Mouse (Mus musculus) macrophage (primary cell): Measurements from ENCODE around the gene Lcn4. TPM values are rescaled to one million over a fixed set of nuclear protein-coding genes. Genes with fewer than 3 reads are reported as not detected.

Experiments used
- H3K27ac ChIP-seq: fragments of 350-480 bp; formaldehyde crosslinking; 2 replicates; pipeline ENCODE4 v1.9.0; 2021
- H3K36me3 ChIP-seq: fragments of 350-480 bp; formaldehyde crosslinking; 2 replicates; pipeline ENCODE4 v1.9.0; 2021; ENCODE audit errors: inconsistent target
- H3K4me3 ChIP-seq: fragments of 350-480 bp; formaldehyde crosslinking; 2 replicates; pipeline ENCODE4 v1.9.0; 2021; ENCODE audit errors: inconsistent target
- H3K79me2 ChIP-seq: fragments of 350-480 bp; formaldehyde crosslinking; 2 replicates; pipeline ENCODE4 v1.9.0; 2021; ENCODE audit errors: inconsistent target
- WGBS: methylation state at CpG from one replicate; pipeline ENCODE4 v1.1.7; 2026; ENCODE audit warnings: inconsistent platforms; ENCODE audit not compliant: missing documents; 5-methylcytosine and 5-hydroxymethylcytosine counted together
- polyA plus RNA-seq: library from polyadenylated mRNA; stranded (reverse); fragments of 250-400 nt; gene quantifications from 3 replicates; pipeline ENCODE4 v1.2.4, GENCODE M21; 2018; ENCODE audit warnings: inconsistent platforms

The Lcn4 gene
- polyA plus RNA-seq, 1 experiment from 2014 or later = not detected

DNA sequence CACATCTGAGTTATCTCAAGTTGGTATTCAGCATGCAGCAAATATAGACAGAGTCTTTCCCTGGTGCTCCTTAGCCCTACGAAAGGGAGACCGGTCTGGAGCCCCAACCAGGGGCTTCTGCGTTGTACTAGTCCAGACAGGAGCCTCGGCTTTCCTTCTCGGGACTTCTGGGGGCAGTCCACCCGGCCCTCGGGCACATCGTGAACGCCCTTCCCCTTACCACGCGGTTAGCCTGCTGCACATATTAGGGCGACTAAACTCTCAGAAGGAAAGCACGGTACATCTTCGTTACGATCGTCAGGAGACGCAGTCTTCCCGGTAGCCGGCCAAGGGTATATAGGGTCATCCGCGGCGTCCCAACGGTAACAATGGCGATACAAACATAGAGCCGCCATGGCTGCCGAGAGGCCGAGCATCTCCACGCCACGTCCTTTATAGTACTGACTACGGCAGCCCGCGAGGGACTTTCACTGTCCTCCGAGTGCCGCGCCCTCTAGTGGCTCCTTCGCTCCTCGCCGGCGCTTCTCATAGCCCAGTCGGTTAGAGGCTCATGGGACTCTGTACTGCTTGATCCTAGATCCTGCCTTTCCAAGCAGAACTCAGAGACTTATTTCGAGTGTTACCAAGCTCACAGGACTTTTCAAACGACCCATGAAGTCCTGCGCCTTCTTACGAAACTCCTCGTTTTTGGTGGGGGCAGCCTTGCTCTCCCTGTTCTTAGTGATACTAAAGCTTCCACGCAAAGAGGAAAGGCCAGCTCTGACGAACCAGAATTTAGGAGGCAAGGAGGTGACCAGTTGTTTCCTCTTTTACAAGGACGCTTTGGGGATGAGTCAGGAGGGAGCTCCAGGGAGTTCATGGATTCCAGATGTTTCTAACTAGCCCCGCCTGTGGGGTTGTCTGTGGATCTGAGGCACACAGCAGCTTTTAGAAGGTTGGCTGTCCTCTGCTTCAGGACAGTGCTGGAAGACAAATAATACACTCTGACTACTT is 30.9 kb downstream of the Lcn4 start:
- WGBS = 3% methylated on average over 48 of the region's 49 CpGs

DNA sequence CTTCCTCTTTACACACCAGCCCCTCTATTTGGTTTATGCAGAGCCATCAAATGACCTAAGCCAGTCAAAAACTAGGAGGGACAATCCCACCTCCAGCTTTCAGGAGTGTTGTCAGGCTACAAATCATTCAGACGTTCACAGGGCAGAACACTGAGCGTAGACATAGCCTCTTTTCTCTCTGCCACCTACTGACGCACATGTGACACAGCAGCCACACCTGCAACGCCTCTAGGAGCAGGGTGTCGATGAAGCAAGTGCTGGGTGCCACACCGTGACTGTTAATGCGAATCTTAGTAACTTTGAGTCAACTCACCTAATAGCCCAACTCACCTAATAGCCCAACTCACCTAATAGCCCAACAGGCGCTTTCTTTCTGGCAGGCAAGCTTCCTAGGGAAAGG is 32.0 kb downstream of the Lcn4 start:
- peak overlapping the region; percentile 99 for H3K4me3 ChIP-seq
- peaks cover 28% of the 10 kb centered on the region for H3K79me2 ChIP-seq
- 4% methylated on average over 8 of the region's 8 CpGs for WGBS
- peak overlapping the region; percentile 84 for H3K27ac ChIP-seq
- peaks cover 31% of the 10 kb centered on the region for H3K36me3 ChIP-seq

More for the DNA sequence above, 30.9 kb downstream of the Lcn4 start:
- Histone ChIP-seq H3K79me2 (peaks cover 28% of the 10 kb centered on the region), H3K4me3 (peak overlapping the region; percentile 99), H3K27ac (peak overlapping the region; percentile 84), H3K36me3 (peaks cover 26% of the 10 kb centered on the region)

DNA sequence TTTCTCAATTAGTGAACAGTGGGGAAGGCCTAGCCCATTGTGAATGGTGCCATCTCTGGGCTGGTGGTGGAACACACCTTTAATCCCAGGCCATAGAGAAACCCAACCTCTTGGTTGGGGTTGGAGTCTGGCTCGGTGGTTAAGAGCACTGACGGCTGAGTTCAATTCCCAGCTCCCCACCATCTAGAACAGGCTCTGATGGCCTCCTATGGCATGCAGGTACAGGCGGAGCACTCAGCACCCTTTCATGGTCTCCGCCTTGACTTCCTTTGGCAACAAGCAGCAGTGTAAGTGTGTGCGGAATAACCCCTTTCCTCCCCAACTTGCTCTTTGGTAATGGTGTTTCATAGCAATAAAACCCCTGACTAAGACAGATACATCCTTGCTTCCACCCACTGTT is 32.5 kb downstream of the Lcn4 start:
- Histone ChIP-seq H3K4me3 (peak overlapping the region; percentile 99; the same call in 1 of the 2 replicates), H3K79me2 (peaks cover 28% of the 10 kb centered on the region), H3K27ac (no peak overlapping the region), H3K36me3 (peaks cover 31% of the 10 kb centered on the region)
- 55% methylated on average over 5 of the region's 5 CpGs for WGBS

DNA sequence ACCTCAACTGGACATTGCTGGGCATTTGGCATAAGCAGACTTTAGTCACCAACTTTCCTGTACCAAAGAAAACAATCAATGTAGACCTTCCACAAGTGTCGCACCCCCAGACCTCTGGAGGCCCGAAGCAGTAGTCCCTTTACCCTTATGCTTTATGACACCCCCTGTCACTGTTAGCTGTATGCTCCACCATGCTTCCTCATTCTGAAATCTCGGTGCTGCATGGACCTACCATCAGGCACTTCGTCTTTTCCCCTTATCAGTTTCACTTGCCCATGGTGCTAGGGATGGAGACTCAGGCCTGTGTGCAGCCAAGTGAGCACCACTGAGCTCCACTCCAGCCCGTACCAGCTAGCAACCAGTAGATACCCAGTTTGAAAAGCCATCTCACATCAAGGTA is 33.0 kb downstream of the Lcn4 start:
- 37% methylated on average over 5 of the region's 5 CpGs for WGBS
- Histone ChIP-seq H3K79me2 (peaks cover 28% of the 10 kb centered on the region), H3K27ac (no peak overlapping the region), H3K4me3 (no peak overlapping the region), H3K36me3 (peaks cover 31% of the 10 kb centered on the region)

DNA sequence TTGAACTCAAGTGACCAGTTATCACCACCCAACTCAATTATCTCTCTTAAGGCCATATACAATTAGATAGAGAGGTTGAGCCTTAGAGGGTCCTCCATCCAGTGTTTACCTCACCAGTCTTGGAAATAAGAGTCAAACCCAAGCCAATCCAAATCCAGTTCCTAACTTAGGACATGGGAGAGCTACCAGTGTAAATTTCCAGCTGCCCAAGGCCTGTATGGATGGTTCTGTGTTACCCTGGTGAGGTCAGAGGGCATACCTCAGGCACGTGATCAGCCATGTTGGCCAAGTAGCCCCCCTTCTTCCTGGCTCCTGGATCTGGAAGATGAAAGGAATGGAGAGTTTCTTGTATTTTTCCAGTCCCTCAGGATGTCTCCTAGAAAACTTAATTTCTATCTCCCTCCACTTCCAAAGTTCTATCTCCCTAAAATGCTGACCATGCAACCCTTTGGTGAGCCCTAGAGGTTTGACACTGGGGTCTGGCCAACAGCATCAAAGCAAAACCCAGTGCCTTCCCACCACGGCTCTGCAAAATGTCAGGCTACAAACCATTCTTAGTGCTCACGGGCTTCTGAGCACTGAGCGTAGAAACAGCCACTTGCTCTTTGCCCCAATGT is 33.7 kb downstream of the Lcn4 start:
- H3K4me3 ChIP-seq = no peak overlapping the region

DNA sequence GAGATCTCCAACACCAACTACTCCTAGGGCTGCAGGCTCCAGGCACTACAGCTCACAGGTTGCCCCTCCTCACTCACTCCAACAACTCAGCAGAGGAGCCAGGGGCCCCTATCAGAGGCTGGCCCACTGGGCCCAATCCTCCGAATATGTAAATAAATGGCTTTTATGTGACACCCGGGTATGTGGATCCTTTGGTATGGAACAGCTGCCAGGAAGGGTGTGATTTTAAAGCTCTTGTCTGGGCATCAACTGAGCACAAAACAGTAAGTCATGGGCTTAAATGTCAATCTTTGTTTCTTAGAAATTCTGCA is 34.8 kb downstream of the Lcn4 start:
- Histone ChIP-seq H3K36me3 (peaks cover 31% of the 10 kb centered on the region), H3K4me3 (no peak overlapping the region), H3K27ac (no peak overlapping the region), H3K79me2 (peaks cover 28% of the 10 kb centered on the region)
- 78% methylated on average over 2 of the region's 2 CpGs for WGBS

More for the DNA sequence above, 33.7 kb downstream of the Lcn4 start:
- WGBS = 89% methylated on average over 4 of the region's 4 CpGs
- Histone ChIP-seq H3K27ac (no peak overlapping the region), H3K79me2 (peaks cover 28% of the 10 kb centered on the region), H3K36me3 (peaks cover 31% of the 10 kb centered on the region)

DNA sequence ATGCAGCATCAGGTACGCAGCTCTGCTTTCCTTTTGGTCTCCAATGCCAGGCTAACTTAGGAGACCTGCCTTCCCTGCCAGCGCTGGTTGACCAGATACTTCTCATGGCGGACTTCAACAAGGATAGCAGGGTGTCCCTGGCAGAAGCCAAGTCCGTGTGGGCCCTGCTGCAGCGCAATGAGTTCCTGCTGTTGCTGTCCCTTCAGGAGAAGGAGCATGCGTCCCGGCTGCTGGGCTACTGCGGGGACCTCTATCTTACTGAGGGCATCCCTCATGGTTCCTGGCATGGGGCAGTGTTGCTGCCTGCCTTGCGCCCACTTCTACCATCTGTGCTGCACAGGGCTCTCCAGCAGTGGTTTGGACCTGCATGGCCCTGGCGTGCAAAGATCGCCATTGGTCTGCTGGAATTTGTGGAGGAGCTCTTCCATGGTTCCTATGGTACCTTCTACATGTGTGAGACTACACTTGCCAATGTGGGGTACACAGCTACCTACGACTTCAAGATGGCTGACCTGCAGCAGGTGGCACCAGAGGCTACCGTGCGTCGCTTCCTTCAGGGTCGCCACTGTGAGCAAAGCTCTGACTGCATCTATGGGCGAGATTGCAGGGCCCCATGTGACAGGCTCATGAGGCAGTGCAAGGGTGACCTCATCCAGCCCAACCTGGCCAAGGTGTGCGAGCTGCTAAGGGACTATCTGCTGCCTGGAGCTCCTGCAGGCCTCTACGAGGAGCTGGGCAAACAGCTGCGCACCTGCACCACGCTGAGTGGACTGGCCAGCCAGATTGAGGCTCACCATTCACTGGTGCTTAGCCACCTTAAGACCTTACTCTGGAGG is 35.4 kb downstream of the Lcn4 start:
- WGBS = 87% methylated on average over 19 of the region's 21 CpGs
- no peak overlapping the region for H3K4me3 ChIP-seq
- H3K79me2 ChIP-seq = peaks cover 28% of the 10 kb centered on the region
- peaks cover 31% of the 10 kb centered on the region for H3K36me3 ChIP-seq
- no peak overlapping the region for H3K27ac ChIP-seq

DNA sequence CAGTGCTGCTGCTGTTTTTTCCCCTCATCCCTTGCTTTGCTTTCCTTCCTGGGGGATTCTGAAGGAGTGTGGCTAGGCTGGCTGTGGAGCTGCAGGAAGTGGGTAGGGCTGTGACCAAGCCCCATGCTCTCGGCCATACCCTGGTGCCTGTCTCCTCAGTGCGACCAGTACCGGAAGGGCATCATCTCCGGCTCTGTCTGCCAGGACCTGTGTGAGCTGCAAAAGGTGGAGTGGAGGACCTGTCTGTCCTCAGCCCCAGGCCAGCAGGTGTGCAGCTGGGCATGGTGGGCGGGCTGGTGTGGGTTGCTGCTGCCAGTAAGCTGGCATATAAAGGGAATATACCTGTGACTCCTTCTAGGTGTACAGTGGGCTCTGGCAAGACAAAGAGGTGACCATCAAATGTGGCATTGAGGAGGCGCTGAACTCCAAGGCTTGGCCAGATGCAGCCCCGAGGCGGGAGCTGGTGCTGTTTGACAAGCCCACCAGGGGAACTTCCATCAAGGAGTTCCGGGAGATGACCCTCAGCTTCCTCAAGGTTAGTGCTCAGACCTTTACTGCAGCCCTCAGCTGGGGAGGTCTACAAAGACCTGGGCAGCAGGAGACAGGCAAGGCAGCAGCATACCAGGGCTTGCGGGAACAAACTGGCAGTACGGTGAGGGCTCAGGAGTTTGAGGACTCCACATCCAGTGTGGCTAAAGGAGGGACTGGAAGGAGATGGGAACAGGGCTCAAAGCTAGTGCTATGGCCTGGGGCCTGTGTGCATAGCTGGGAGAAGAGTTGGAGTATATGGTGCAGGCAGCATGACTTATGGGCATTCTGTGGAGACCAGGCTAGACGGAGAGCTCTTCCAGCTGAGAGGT is 36.2 kb downstream of the Lcn4 start:
- Histone ChIP-seq H3K27ac (no peak overlapping the region), H3K79me2 (peaks cover 28% of the 10 kb centered on the region), H3K36me3 (peaks cover 31% of the 10 kb centered on the region), H3K4me3 (no peak overlapping the region)
- 57% methylated on average over 12 of the region's 12 CpGs for WGBS

DNA sequence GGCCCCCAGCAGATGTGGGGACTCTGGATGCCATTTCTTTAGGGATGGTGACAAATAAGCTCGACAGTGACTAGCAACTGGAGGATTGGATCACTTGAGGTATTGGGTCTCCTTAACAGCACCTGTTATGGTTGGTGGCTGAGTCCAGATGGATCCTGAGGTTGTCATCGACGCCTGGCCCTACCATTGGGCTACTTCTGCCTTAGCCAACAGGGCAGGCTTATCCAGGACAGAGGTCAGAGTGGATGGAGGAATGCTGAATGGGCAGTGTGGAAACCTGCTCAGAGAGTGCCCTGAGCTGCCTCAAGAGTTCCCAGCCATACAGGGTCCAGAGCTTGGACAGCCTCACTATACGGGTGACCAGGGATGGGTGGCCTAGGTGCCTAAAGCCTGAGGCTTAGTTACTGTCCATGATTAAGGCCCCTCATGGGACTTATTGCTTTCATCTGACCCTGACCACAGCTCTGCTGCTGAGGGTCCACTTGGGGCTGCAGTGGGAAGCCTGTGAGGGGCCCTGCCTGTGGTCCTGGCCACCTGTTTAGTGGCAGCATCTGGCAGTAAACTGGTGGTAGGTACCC is 37.0 kb downstream of the Lcn4 start:
- H3K36me3 ChIP-seq = peaks cover 31% of the 10 kb centered on the region
- 76% methylated on average over 4 of the region's 4 CpGs for WGBS

DNA sequence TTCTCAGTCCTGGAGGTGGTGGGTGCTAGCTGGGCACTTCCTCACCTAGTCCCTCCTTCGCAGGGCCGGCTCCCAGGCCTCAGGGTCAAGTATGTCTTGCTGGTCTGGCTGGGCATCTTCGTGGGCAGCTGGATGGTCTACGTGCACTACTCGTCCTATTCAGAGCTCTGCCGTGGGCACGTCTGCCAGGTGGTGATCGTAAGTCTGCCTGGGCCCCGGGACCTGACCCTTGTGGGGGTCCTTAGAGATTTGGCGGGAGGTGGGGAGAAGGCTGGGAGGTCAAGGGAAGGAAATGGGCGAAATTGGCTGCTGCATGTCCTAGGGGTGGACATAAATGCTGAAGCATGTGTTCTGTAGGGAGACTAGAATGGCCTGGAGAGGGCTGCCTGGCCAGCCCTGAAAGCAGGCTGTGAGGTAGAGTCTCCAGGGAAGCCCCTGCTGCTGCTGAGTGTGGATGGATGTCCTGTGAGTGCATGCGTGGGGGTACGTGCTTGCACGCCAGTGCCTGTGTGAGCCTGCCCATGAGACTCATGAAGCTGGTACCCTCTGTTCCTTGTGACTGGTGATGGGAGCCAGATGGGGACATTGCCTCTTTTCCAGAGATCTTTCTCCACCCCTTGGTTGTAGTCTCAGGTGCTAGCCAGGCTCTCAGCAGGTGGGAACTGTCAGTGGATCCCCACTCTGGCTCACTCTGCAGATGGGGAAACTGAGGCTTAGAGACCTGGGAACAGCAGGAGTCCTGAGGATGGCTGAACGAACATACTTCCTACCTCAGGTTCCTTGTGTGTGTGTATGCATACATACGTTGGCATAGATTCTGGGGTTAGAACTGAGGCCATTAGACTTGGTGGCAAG is 38.3 kb downstream of the Lcn4 start:
- Histone ChIP-seq H3K4me3 (no peak overlapping the region), H3K36me3 (peaks cover 31% of the 10 kb centered on the region), H3K27ac (no peak overlapping the region), H3K79me2 (peaks cover 7% of the 10 kb centered on the region; the same call in 1 of the 2 replicates)
- WGBS = 87% methylated on average over 16 of the region's 16 CpGs

More for the DNA sequence above, 37.0 kb downstream of the Lcn4 start:
- H3K27ac ChIP-seq = no peak overlapping the region
- peaks cover 20% of the 10 kb centered on the region for H3K79me2 ChIP-seq
- no peak overlapping the region for H3K4me3 ChIP-seq

DNA sequence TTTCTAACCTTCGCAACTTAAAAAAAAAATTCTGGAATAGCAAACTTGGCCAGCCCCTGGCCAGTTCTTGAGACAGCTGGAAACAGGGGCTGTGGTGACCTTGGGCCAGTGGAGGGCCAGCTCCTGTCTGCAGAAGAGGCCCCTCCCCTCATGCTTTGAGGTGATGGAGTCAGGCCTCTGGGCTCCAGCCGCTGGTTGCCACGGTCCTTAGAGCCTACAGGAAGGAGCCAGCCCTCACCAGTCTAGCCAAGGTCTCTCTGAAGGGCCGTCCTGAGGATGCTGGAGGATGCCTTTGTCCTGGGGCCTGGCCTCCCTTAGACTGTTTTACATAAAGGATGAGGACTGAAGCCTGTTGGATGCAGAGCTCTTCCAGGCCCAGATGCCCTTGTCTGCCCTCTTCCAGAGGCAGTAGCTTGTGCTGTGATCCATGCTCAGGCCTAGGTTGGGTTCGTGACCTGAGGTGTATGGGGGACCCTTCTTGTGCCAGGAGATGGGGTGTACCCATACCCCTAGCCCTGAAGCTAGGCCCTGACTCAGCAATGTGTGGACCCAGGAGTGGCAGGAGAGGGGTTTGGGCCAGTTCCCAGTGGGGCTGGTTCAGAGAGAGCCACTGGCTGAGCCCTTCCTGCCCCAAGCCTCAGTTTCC is 42.2 kb downstream of the Lcn4 start:
- H3K27ac ChIP-seq = no peak overlapping the region
- WGBS = 37% methylated on average over 5 of the region's 5 CpGs
- H3K79me2 ChIP-seq = no peaks in the 10 kb centered on the region
- H3K4me3 ChIP-seq = no peak overlapping the region
- H3K36me3 ChIP-seq = no peaks in the 10 kb centered on the region

DNA sequence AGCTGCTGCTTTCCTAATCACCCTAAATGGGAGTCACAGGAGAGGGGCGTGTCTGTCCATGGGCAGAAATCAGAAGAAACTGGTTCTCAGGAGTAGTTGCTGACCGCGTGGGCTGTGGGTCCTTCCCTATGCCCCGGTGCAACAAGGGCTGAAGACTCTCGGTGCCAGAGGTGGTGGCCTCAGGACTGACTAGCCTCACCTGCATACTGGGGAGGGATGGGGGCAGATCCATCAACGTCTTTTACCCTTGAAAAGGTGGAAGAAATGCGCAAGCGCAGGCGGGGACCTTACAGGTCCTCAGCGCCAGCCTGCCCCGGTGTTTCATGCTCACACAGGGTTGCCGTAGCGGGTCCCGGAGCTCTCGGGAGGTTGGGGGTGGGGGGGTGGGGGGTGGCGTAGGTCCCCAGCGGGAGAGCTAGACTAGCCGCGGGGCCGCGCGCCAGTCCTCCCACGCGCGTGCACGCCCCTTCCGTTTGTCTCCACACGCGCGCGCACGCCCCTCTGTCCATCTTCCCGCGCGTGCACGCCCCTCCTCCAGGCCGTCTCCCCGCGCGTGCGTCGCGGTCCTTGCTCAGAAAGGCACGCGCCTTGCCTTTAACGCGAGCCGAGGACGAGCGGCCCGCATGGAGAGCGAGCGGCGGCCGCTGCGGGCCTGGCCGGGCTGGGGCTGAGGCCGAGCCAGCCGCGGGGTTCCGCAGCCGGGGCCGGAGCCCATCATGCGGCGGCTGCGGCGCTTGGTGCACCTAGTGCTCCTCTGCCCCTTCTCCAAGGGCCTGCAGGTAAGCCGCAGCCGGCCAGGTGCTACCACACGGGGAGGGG is 43.0 kb downstream of the Lcn4 start, which contains the start of gene Fam69b:
Gene Fam69b (plus strand): TSS at position 537 of the 819 bp plus-strand sequence.
- Histone ChIP-seq H3K27ac (no peak within 1 kb of the TSS), H3K36me3 (no peaks in the 10 kb centered on the region), H3K79me2 (no peaks in the 10 kb centered on the region), H3K4me3 (no peak within 1 kb of the TSS)
- WGBS = 1% methylated on average over 70 of the region's 70 CpGs
